Mouse (Mus musculus): Measurements from ENCODE around the gene Hivep3. TPM values are rescaled to one million over a fixed set of nuclear protein-coding genes. Genes with fewer than 3 reads are reported as not detected.

The Hivep3 gene
- polyA plus RNA-seq, 1 experiment from 2014 or later: 0.84 TPM

DNA sequence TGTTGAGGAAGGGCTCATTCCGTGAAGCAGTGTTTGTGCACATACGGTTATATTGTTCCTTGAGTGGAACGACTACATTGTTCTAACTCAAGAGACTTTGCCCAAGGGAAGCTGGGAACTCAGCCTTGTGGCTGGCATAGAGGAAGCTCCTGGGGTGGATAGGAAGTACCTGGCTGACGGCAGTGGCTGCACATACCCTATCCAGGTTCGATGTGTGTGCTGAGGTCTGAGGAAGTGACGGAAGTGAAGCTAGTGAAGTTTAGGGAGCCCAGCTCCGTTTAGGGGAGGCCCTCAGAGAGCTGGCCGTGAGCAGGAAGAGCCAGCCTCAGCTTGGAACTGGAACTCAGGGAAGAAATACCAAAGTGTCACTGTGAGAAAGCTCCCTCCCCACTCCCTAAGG is 374.2 kb downstream of the Hivep3 start:
- no peaks in the 10 kb centered on the region for H3K4me1 ChIP-seq (replicated peaks)
- no peaks in the 10 kb centered on the region for H3K27me3 ChIP-seq
- no peak overlapping the region for H3K27ac ChIP-seq
- no peaks in the 10 kb centered on the region for H3K9me3 ChIP-seq
- ATAC-seq (ENCODE audit: insufficient number of reproducible peaks, insufficient read depth, low FRiP score, low TSS enrichment, low read depth): no peak
- H3K9ac ChIP-seq (replicated peaks): no peak overlapping the region
- no peak overlapping the region for H3K4me2 ChIP-seq
- H3K36me3 ChIP-seq: no peaks in the 10 kb centered on the region
- WGBS: 73% methylated on average over 8 of the region's 8 CpGs
- no peak overlapping the region for H3K4me3 ChIP-seq (replicated peaks)

DNA sequence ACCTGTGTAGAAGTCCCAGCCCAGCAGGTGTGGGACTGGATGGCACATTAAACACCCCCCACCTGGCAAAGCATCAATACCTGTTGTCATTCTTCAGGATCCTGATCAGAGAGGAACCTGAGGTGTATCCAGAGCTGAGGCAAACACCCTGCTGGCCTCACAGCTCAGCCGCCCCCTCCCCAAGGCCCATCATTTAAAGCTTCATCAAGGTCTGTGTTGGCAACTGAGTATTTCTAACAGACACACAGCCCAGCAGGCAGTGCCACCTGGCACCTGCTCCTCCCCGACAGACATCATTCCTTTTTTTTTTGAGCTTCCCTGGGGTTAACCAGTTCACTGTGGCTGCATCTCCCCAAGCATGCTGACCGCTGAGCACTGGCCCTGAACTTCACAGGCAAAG is 381.9 kb downstream of the Hivep3 start:
- 79% methylated on average over 3 of the region's 3 CpGs for WGBS
- ATAC-seq (ENCODE audit: insufficient number of reproducible peaks, insufficient read depth, low FRiP score, low TSS enrichment, low read depth): no peak

DNA sequence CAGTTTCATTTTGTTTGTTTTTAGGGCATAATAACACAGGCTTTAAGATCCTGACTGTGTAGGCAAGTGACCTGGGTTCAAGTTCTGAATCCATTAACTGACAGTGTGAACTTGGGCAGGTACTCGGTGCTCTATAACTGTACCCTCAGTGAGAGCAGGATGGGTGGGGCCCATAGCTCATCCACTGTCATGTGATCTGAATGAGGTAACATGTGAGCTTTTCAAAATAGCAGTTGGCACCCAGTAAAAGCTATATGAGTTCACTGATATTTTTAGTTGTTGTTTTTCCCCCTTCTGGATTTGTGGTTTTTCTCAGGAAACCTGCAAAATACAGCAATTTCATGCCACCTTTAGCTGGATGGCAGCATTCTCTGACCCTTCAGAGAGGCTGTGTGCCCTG is 382.7 kb downstream of the Hivep3 start:
- no peak overlapping the region for H3K4me2 ChIP-seq
- H3K4me1 ChIP-seq (replicated peaks): no peaks in the 10 kb centered on the region
- no peak overlapping the region for H3K9ac ChIP-seq (replicated peaks)
- no peaks in the 10 kb centered on the region for H3K9me3 ChIP-seq
- 74% methylated on average over 1 of the region's 1 CpGs for WGBS
- no peak for ATAC-seq (ENCODE audit: insufficient number of reproducible peaks, insufficient read depth, low FRiP score, low TSS enrichment, low read depth)
- H3K27me3 ChIP-seq: 0 out of 2 replicates have a peak, but pooled peaks cover under 1% of the 10 kb centered on the region
- no peaks in the 10 kb centered on the region for H3K36me3 ChIP-seq
- no peak overlapping the region for H3K27ac ChIP-seq
- H3K4me3 ChIP-seq (replicated peaks): no peak overlapping the region

More for the DNA sequence above, 381.9 kb downstream of the Hivep3 start:
- Histone ChIP-seq H3K27me3 (no peaks in the 10 kb centered on the region), H3K4me2 (no peak overlapping the region), H3K36me3 (no peaks in the 10 kb centered on the region), H3K27ac (no peak overlapping the region), H3K4me3 (replicated peaks) (no peak overlapping the region), H3K9me3 (no peaks in the 10 kb centered on the region), H3K4me1 (replicated peaks) (no peaks in the 10 kb centered on the region), H3K9ac (replicated peaks) (no peak overlapping the region)

DNA sequence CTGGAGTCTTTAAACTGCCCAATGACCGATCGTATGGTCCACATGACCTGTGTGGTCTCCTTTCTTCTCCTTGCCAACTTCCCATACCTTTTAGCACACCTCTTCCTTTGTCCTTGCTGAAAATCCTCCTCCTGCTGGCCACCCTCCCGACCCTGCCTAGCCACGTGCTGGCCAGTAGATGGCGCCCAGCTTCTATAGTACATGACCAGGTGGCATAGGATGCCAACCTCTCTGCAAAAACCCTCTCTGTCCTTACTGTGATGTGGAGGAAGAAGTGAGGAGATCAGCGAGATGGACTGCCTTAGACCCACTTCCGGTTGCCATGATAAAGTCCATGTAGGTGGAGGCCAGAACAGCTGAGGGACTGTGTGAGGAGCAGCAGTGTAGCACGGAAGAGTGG is 386.7 kb downstream of the Hivep3 start:
- Histone ChIP-seq H3K27me3 (0 out of 2 replicates have a peak, but pooled peaks cover 4% of the 10 kb centered on the region), H3K9me3 (no peaks in the 10 kb centered on the region), H3K4me3 (replicated peaks) (no peak overlapping the region), H3K4me2 (no peak overlapping the region), H3K36me3 (no peaks in the 10 kb centered on the region), H3K4me1 (replicated peaks) (no peaks in the 10 kb centered on the region), H3K27ac (no peak overlapping the region), H3K9ac (replicated peaks) (no peak overlapping the region)
- ATAC-seq (ENCODE audit: insufficient number of reproducible peaks, insufficient read depth, low FRiP score, low TSS enrichment, low read depth): no peak
- whole genome bisulfite sequencing: 32% methylated on average over 8 of the region's 8 CpGs

DNA sequence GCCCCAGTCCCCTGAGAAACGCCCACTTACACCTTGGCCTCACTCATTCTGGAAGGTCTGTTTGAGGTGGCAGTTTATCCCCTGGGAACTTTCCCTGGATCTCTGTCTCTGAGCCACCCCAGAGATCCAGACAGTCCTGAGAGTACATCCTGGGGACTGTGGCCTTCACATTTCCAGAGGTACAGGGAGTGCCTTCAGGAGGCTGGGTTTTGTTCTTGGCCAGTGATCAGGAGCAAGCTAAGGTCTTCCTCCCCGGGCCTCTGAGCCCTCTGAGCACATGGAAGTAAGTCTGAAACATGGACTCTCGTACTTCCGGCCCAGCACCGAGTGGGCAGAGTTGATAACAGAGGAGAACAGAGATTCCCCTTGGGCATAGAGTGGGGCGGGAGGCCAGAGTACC is 391.1 kb downstream of the Hivep3 start:
- Histone ChIP-seq H3K36me3 (no peaks in the 10 kb centered on the region), H3K9me3 (no peaks in the 10 kb centered on the region), H3K9ac (replicated peaks) (no peak overlapping the region), H3K27ac (no peak overlapping the region), H3K4me1 (replicated peaks) (no peaks in the 10 kb centered on the region), H3K4me2 (no peak overlapping the region), H3K27me3 (0 out of 2 replicates have a peak, but pooled peaks cover 4% of the 10 kb centered on the region), H3K4me3 (replicated peaks) (no peak overlapping the region)
- ATAC-seq (ENCODE audit: insufficient number of reproducible peaks, insufficient read depth, low FRiP score, low TSS enrichment, low read depth): no peak
- 85% methylated on average over 6 of the region's 6 CpGs for WGBS

DNA sequence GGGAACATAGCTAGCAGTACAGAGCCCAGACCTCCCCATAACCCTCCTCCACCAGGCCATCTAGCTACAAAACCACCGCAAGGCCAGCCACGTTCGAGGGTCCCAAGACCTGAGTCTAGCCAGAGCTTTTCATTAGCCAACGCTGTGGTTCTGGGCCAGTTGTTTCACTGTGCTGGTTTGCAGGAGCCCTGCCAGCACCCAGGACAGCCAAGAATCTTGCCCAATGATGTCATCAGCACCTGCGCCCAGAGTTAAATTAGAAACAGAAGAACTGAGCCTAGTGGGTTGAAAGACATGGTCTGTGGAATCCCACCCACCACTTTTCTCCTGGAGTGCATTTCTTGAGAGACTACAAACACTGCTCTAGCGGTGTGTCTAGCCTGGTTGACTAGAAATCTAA is 392.5 kb downstream of the Hivep3 start:
- Histone ChIP-seq H3K27ac (no peak overlapping the region), H3K27me3 (0 out of 2 replicates have a peak, but pooled peaks cover 4% of the 10 kb centered on the region), H3K4me3 (replicated peaks) (no peak overlapping the region), H3K4me1 (replicated peaks) (no peaks in the 10 kb centered on the region), H3K9me3 (no peaks in the 10 kb centered on the region), H3K9ac (replicated peaks) (no peak overlapping the region), H3K36me3 (no peaks in the 10 kb centered on the region), H3K4me2 (no peak overlapping the region)
- ATAC-seq (ENCODE audit: insufficient number of reproducible peaks, insufficient read depth, low FRiP score, low TSS enrichment, low read depth): no peak
- 85% methylated on average over 6 of the region's 6 CpGs for WGBS

DNA sequence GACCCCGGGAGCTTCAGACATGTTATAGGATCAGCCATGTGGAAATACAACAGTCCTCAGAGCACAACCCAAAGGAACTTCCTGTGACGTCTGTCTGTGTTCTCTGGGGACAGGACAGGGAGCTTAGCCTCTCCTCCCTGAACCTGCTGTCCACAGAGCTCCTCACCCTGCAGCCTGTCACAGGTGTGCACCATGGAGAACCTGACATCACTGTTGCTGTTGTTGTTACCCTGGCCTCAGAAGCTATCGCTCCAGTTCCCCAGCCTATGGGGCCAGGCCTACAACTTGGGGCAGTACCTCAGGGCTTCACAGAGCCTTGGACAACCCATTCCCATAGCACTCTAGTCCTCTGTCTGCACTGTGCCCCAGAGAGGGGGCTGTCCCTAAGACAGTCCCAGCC is 393.7 kb downstream of the Hivep3 start:
- no peak overlapping the region for H3K27ac ChIP-seq
- H3K9ac ChIP-seq (replicated peaks): no peak overlapping the region
- no peak overlapping the region for H3K4me3 ChIP-seq (replicated peaks)
- no peaks in the 10 kb centered on the region; the same call in 1 of the 2 replicates for H3K4me1 ChIP-seq (replicated peaks)
- H3K9me3 ChIP-seq: no peaks in the 10 kb centered on the region
- WGBS: 90% methylated on average over 3 of the region's 3 CpGs
- no peak overlapping the region for H3K4me2 ChIP-seq
- no peaks in the 10 kb centered on the region for H3K36me3 ChIP-seq
- H3K27me3 ChIP-seq: no peaks in the 10 kb centered on the region
- no peak for ATAC-seq (ENCODE audit: insufficient number of reproducible peaks, insufficient read depth, low FRiP score, low TSS enrichment, low read depth)

DNA sequence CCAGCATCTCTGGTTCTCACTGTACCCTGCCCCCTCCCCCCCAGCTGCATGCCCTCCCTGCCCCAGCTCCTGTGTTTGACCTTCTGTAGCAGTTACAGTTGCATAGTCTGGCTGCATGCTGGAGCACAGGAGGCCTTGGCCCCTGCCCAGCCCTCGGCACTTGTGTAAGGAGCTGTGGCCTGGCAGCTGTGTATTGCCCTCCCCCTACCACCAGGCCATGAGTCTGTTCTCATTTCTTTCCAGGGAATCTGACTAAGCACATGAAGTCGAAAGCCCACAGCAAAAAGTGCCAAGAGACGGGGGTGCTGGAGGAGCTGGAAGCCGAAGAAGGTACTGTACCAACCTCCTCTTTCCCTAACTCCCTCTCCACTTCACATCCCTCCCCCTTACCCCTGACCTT is 394.4 kb downstream of the Hivep3 start:
- no peak for ATAC-seq (ENCODE audit: insufficient number of reproducible peaks, insufficient read depth, low FRiP score, low TSS enrichment, low read depth)
- Histone ChIP-seq H3K4me1 (replicated peaks) (no peaks in the 10 kb centered on the region; the same call in 1 of the 2 replicates), H3K9ac (replicated peaks) (no peak overlapping the region), H3K27ac (no peak overlapping the region), H3K4me2 (no peak overlapping the region), H3K9me3 (no peaks in the 10 kb centered on the region), H3K4me3 (replicated peaks) (no peak overlapping the region), H3K27me3 (no peaks in the 10 kb centered on the region), H3K36me3 (no peaks in the 10 kb centered on the region)
- 81% methylated on average over 4 of the region's 4 CpGs for WGBS

DNA sequence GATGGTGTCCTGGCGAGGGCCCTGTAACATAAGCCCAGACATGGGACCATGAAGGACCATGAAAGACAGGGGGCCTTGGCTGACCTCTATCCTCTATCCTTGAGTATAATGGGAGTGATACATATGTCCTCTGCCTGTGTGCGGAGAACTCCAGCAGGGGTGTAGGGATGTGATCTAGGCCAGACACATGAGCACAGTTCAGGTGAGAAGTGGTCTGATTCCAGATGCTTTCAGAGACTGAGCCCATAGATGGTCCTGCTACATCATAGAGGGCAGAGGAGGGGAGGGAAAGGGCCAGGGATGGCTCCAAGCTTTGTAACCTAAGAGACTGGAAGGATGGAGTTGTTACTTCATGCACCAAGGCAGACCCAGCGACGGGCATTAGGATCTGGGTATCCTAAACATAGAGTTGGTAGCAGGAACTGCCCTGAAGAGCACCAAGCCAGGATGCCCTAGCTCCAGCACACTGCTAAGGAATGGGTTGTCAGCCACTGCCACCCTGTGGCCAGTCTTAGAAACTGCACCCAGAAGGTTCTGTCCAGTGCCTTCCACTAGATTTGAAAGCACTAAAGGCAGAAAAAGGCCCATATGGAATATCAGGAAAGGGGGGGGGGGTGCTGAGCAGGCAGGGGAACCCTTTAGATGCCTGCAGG is 395.8 kb downstream of the Hivep3 start:
- no peaks in the 10 kb centered on the region for H3K27me3 ChIP-seq
- H3K4me2 ChIP-seq: no peak overlapping the region
- no peak overlapping the region for H3K27ac ChIP-seq
- no peaks in the 10 kb centered on the region for H3K9me3 ChIP-seq
- ATAC-seq (ENCODE audit: insufficient number of reproducible peaks, insufficient read depth, low FRiP score, low TSS enrichment, low read depth): no peak
- 52% methylated on average over 4 of the region's 4 CpGs for WGBS
- no peak overlapping the region for H3K4me3 ChIP-seq (replicated peaks)
- no peak overlapping the region for H3K9ac ChIP-seq (replicated peaks)
- H3K36me3 ChIP-seq: no peaks in the 10 kb centered on the region
- no peaks in the 10 kb centered on the region; the same call in 1 of the 2 replicates for H3K4me1 ChIP-seq (replicated peaks)

DNA sequence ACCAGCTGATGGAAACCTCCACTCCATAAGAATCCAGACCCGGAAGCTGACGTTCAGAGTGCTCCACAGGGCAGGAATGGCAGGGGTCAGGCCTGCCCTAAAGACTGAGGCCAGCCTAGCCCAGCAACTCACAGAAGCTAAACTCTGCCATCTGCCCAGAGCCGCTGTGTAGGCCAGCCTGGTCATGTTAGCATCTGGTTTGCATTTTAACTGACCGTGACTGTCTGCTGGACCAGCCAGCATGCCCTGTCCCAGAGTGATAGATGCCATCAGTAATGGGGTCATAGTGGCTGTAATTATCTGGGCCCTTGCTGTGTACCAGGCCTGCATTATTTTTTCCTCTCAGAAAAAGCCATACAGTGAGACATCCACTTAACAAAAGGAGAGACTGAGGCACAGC is 397.3 kb downstream of the Hivep3 start:
- no peak overlapping the region for H3K4me3 ChIP-seq (replicated peaks)
- no peaks in the 10 kb centered on the region for H3K27me3 ChIP-seq
- WGBS: 20% methylated on average over 4 of the region's 4 CpGs
- no peak overlapping the region for H3K4me2 ChIP-seq
- H3K4me1 ChIP-seq (replicated peaks): no peaks in the 10 kb centered on the region; the same call in 1 of the 2 replicates
- no peak for ATAC-seq (ENCODE audit: insufficient number of reproducible peaks, insufficient read depth, low FRiP score, low TSS enrichment, low read depth)
- H3K9me3 ChIP-seq: no peaks in the 10 kb centered on the region
- H3K36me3 ChIP-seq: no peaks in the 10 kb centered on the region
- no peak overlapping the region for H3K27ac ChIP-seq
- no peak overlapping the region for H3K9ac ChIP-seq (replicated peaks)

DNA sequence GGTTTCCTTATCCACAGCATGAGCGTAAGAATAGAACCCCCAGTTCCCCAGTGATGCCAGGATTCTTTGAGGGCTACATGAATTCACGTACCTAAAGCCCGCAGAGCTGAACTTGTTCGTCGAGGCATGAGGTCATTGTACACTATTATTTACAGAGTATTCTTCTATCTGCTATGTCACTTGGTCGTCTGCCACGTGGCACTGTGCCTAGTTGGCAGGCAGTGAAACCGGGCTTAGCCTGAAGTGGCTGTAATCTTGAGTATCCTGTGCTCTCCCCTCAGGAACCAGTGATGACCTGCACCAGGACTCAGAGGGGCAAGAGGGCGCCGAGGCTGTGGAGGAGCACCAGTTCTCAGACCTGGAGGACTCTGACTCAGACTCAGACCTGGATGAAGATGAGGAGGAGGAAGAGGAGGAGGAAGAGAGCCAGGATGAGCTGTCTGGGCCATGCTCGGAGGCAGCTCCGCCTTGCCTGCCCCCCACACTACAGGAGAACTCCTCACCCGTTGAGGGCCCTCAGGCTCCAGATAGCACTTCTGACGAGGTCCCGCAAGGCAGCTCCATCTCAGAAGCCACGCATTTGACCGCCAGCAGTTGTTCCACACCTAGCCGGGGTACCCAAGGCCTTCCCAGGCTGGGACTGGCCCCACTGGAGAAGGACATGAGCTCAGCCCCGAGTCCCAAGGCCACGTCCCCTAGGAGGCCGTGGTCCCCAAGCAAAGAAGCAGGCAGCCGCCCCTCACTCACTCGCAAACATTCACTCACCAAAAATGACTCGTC is 398.0 kb downstream of the Hivep3 start:
- Histone ChIP-seq H3K4me2 (no peak overlapping the region), H3K9ac (replicated peaks) (no peak overlapping the region; the same call in 1 of the 2 replicates), H3K9me3 (no peaks in the 10 kb centered on the region), H3K27me3 (no peaks in the 10 kb centered on the region), H3K4me1 (replicated peaks) (no peaks in the 10 kb centered on the region; the same call in 1 of the 2 replicates), H3K4me3 (replicated peaks) (no peak overlapping the region), H3K27ac (no peak overlapping the region), H3K36me3 (no peaks in the 10 kb centered on the region)
- 65% methylated on average over 24 of the region's 24 CpGs for WGBS
- ATAC-seq (ENCODE audit: insufficient number of reproducible peaks, insufficient read depth, low FRiP score, low TSS enrichment, low read depth): no peak

All from limb, embryonic 12.5 days (tissue).